Mouse (Mus musculus) G1E (cell line): ENCODE results near the gene Med13l.

ENCODE experiments used
- CTCF ChIP-seq: IDR thresholded peaks from 2 replicates; pipeline ENCODE4 v1.5.1; 2012; ENCODE audit warnings: low read depth, low read length, inconsistent platforms, mixed read lengths
- GATA1 ChIP-seq: IDR thresholded peaks from 2 replicates; pipeline ENCODE4 v1.6.1; 2012; ENCODE audit warnings: borderline replicate concordance, low read length, inconsistent platforms, mixed read lengths
- GATA2 ChIP-seq: IDR thresholded peaks from 2 replicates; pipeline ENCODE4 v1.6.1; 2012; ENCODE audit warnings: low read depth, low read length, inconsistent platforms, borderline replicate concordance
- POLR2AphosphoS5 ChIP-seq: IDR thresholded peaks from 2 replicates; pipeline ENCODE4 v1.6.1; 2012; ENCODE audit warnings: low read depth, low read length, inconsistent platforms; ENCODE audit not compliant: insufficient replicate concordance
- TAL1 ChIP-seq: conservative IDR thresholded peaks from 2 replicates; pipeline ENCODE4 v1.6.1; 2012; ENCODE audit warnings: low read depth, low read length, inconsistent platforms, mixed read lengths

DNA sequence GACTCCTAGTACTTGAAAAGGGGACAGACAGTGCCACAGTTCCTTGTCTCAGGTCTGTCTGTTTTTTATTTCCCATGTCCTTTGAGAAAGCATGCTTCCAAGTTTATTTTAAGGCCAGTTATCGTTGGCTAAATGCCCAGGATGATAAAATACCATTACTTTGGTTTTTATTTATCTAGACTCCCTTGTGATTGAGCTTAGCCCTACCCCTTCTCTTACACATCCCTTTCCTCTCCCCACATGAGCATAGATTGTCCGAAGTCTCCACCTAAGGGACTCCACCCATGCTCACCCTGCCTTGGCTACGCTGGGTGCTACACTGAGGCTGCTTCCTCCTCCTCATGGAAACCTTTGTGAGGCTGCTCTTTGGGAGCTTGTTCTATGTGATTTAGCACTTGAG is 115.2 kb downstream of the Med13l start:
- TF ChIP-seq CTCF (no peak), TAL1 (no peak), GATA1 (no peak), GATA2 (no peak), POLR2AphosphoS5 (no peak)
